Mouse (Mus musculus): ENCODE data around the gene Tmem128. TPM values are rescaled to one million over a fixed set of nuclear protein-coding genes. Genes with fewer than 3 reads are reported as not detected.

Gene Tmem128
- polyA plus RNA-seq, 1 experiment: 61.4 TPM

DNA sequence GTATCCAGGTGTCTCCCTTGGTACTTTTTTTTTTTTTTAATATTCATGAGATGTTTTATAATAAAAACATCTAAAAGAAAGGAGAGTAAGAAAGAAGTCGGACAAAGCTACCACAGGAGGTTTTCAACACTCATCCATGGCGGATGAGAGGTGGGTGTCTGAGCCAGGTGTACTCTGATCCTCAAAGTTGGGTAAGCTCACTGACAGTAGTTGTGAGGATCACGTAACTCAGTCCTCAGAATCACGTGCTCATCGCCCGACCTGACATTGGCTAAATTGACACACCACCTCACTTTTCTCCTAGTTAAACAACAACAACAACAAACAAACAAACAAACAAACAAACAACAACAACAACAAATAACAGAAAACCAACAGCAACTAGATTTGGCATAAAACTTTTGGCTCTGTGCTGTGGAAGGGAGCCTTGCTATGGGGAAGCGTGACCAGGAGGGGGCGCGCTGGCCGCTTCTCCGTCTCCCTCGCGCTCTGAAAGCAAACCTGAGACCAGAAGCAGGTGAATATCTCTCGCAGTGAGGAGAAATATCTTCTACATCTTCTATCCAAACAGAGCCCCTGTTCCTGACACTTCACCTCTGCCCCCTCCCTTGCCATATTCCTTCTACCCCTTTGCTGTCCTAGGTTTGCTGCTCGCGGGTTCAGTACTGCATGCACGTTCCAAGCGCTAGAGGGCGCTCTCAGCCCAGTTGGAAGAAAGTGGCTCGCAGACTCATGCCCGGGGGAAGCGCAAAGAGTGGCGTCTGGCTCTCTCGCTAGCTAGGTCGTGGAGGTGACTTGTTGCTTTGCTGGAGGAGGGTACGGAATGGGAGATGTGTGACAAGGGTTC is 47.5 kb downstream of the Tmem128 start:
- Histone ChIP-seq H3K36me3 (replicated peaks; ENCODE audit: low read length) (no peaks in the 10 kb centered on the region), H3K27me3 (replicated peaks) (peaks cover 43% of the 10 kb centered on the region), H3K4me1 (peaks cover 24% of the 10 kb centered on the region), H3K4me3 (replicated peaks) (peak overlapping the region; percentile 89), H3K9me3 (no peaks in the 10 kb centered on the region)
- TF ChIP-seq FLI1 (IDR thresholded peaks at IDR 0.05; ENCODE audit: low read length): no peak
- no peak for TF ChIP-seq GATA1 (IDR thresholded peaks at IDR 0.05; ENCODE audit: borderline replicate concordance, low read length)

DNA sequence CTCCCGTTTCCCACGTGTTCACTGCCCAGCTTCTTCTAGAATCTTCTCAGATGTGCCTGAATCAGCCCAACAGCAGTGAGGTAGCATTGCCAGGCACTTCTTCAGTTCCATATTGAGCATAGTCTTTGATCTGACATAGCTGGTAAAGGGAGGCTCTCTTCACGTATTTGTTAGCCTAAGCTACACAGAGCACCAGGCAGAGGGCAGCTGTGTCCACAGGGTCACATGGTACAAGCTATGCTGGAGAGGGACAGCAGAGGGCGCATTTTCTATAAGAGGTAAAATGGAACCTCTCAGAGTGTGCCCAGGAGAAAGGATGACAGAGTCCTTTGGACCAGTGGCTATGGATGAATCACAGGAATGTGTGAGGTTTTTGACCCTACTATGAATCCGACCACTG is 48.9 kb downstream of the Tmem128 start:
- Histone ChIP-seq H3K4me3 (replicated peaks) (no peak overlapping the region), H3K9me3 (no peaks in the 10 kb centered on the region), H3K27me3 (replicated peaks) (peaks cover 39% of the 10 kb centered on the region), H3K36me3 (replicated peaks; ENCODE audit: low read length) (no peaks in the 10 kb centered on the region), H3K4me1 (peaks cover 24% of the 10 kb centered on the region)
- TF ChIP-seq FLI1 (IDR thresholded peaks at IDR 0.05; ENCODE audit: low read length) (no peak), GATA1 (IDR thresholded peaks at IDR 0.05; ENCODE audit: borderline replicate concordance, low read length) (no peak)

DNA sequence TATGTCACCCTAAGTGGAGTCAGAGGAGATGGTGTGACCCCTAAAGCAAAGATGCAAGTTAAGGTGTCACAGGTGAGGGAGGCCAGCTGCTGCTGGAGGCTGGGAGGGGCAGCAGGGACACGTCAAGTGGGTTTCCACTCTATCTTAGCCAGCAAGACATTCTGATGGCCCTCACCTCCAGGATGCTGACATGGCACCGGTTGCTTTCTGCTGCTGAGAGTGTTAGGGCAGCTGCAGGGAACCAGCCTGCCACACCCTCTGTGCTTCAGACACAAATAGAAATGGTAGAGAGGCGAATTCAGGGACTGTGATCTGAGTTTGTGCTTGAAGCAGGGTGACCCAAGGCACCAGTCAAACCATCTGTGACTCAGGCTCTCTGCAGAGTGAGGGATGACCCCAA is 49.8 kb downstream of the Tmem128 start:
- Histone ChIP-seq H3K9me3 (no peaks in the 10 kb centered on the region), H3K27me3 (replicated peaks) (peaks cover 45% of the 10 kb centered on the region), H3K4me1 (peaks cover 24% of the 10 kb centered on the region), H3K4me3 (replicated peaks) (peak overlapping the region; percentile 15), H3K36me3 (replicated peaks; ENCODE audit: low read length) (no peaks in the 10 kb centered on the region)
- no peak for TF ChIP-seq GATA1 (IDR thresholded peaks at IDR 0.05; ENCODE audit: borderline replicate concordance, low read length)
- no peak for TF ChIP-seq FLI1 (IDR thresholded peaks at IDR 0.05; ENCODE audit: low read length)

Other genes starting within 250 kb of the Tmem128 start
- 10.2 and 30.9 TPM in 2 replicates for gene Stx18, start 221.4 kb upstream of the Tmem128 start, polyA plus RNA-seq (2012; ENCODE audit: insufficient read depth, low replicate concordance)
- gene Nsg1, start 100.3 kb upstream of the Tmem128 start, polyA plus RNA-seq (2012; ENCODE audit: insufficient read depth, low replicate concordance): not detected in 2 replicates
- gene Zbtb49, start 39.7 kb upstream of the Tmem128 start, polyA plus RNA-seq (2012; ENCODE audit: insufficient read depth, low replicate concordance): 2.6 and 4.1 TPM in 2 replicates
- 5.5 and 113 TPM in 2 replicates for gene Lyar, start 39.7 kb upstream of the Tmem128 start, polyA plus RNA-seq (2012; ENCODE audit: insufficient read depth, low replicate concordance)
- gene Otop1, start 15.8 kb downstream of the Tmem128 start, polyA plus RNA-seq (2012; ENCODE audit: insufficient read depth, low replicate concordance): 0.21 TPM in 1 of 2 replicates, not detected in the other
- not detected in 2 replicates for gene Drd5, start 59.2 kb downstream of the Tmem128 start, polyA plus RNA-seq (2012; ENCODE audit: insufficient read depth, low replicate concordance)
- gene Slc2a9, start 243.0 kb downstream of the Tmem128 start, polyA plus RNA-seq (2012; ENCODE audit: insufficient read depth, low replicate concordance): 0.91 and 1.1 TPM in 2 replicates

Measured in megakaryocyte, embryonic 14.5 days (primary cell).